Mouse (Mus musculus): ENCODE data around the gene Atf5.

The Atf5 gene

DNA sequence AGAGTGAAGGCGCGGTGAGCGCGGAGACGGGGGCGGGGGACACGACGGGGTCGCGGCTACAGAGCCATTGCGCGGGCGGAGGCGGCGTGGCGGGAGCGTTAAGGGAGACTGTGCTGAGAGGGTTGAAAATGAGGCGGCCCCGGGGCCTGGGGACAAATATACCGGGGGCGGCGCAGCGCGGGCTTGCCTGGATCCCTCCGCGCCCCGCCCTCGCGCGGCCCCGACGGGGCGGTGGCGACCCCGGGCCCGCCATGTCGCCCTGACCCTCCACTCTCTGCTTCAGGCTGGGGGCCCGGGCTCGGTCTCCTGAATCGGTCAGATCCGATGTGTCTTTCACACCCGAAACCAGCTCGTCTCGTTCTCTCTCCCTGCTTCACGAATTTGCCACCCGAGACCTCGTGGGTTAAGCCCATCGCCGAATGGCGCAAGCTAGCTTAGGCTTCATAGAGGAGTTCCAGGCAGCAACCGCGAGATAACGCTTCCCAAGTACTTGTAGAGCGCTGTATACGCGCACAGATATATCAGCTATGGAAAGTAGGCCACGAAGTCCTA is at the start of gene Atf5:
Atf5 (minus strand) TSS at position 189 of the 552 bp plus-strand sequence.
- peak; percentile 56 for DNase-seq (ENCODE audit: low spot score)

DNA sequence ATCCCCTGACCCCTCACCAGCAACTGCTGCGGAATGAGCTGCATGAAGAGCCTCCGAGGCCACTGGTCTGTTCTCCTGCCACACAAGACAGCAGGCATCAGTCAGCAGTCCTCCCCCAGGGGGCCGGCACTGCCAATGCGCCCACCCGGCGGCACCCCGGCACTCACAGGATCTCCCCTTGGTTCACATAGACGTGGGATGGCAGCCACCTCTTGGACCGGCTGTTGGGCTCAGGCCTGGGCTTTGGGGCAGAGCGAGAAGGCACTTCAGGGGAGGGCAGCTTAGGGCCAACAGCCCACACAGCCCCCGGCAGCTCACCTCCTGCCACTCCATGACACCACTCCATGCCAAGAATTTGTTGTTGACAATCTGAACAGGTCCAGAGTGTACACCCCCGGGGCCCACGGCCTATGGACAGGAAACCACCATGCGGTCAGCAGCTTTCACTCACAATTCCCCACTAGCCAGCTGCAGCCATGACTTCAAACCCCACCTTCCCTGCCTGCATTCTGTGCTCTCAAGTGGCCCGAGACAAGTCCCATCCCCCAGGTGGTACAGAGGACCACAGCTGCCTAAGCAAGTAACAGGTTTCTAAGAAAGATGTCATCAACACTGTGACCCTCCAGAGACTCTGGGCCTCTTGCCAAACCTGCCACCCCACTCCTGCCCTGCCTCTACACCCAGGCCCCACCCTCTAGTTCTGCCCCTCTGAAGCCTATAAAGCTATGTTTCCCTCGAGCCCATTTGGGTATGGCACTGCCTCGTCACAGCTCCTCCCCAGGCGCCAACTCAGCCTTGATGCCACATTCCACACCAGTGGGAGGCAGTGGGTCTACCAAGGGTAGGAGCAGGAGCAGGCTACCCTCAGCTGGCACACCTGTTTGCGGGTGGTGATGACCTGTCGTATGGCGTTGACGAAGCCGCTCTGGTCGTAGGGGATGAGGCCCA is 48.4 kb upstream of the Atf5 start:
- DNase-seq (ENCODE audit: low spot score): no peak

GRCm38 (mm10) chr7:44863982-44864494 is 47.6 kb upstream of the Atf5 start:
- DNase-seq (ENCODE audit: low spot score): no peak

GRCm38 (mm10) chr7:44863210-44863609 is 46.8 kb upstream of the Atf5 start:
- DNase-seq (ENCODE audit: low spot score): no peak

DNA sequence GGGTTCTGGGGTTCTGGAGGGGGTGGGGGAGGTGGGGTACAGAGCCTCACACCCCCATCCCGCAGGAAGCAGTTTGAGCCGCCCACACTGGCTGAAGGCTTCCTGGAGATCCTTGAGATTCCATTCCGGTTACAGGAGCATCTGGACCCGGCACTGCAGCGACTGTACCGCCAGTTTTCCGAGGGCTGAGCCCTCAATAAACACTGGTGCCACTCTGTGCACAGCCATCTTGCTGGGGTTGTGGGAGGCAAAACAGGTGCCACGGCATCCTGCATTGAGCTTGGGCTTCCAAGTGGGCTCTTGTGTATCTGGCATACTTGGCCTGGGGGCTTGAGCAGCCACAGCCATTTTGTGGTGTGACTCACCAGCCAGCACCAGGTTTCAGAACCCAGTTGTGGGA is 46.0 kb upstream of the Atf5 start:
- no peak for DNase-seq (ENCODE audit: low spot score)

DNA sequence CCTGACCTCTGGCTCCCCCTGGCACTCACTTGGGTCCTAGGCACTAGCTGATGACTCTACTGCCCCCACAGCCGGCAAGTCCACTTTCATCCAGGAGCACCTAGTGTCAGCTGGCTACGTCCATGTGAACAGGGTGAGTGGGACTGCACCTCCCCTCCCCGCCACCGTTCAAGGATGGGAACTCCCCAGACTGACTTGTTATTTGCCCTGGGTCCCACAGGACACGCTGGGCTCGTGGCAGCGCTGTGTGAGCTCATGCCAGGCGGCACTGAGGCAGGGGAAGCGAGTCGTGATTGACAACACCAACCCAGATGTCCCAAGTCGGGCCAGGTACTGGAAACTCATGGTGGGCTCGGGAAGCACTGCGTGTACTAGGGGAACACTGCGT is 45.0 kb upstream of the Atf5 start:
- no peak for DNase-seq (ENCODE audit: low spot score)

GRCm38 (mm10) chr7:44860576-44861428 is 44.3 kb upstream of the Atf5 start:
- DNase-seq (ENCODE audit: low spot score): peak; percentile 91

GRCm38 (mm10) chr7:44859896-44860295 is 43.4 kb upstream of the Atf5 start:
- DNase-seq (ENCODE audit: low spot score): no peak

GRCm38 (mm10) chr7:44857905-44858304 is 41.4 kb upstream of the Atf5 start:
- peak; percentile 68 for DNase-seq (ENCODE audit: low spot score)

- peak; percentile 91 for DNase-seq (ENCODE audit: low spot score)
Observed at GRCm38 (mm10) chr7:44857042-44857552, 40.6 kb upstream of the Atf5 start, which contains the start of gene Pnkp. Gene Pnkp, plus strand, starts transcription at chr7:44857139.

DNA sequence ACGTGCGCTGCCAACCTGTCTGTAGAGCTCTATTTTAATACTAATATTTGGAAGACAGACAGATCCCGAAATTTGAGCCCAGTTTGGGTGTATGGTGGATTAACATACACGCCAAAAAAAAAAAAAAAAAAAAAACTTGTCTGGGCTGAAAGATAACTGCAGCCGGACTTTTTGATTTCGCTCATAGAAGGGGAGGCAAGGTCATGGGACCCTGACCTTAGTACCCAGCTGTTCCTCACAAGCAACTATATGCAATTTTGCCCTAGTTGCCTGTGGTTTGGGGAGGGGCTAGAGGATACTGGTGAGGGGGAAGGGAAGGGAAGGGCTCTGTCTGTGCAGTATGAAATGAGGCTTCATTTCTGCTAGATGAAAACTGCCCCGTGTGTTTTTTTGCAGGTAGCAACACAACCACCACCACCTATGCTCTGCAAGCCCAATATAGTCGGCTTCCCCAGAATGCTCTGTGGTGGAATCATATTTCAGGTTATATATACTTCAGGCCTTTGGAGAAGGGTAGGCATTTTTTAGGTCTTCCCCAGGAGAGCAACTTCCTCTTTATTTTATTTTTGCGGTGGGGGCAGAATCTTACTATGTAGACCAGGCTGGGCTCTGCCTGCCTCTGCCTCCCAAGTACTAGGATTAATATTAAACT is 39.9 kb upstream of the Atf5 start:
- no peak for DNase-seq (ENCODE audit: low spot score)

- DNase-seq (ENCODE audit: low spot score): no peak
Observed at GRCm38 (mm10) chr7:44855036-44855435, 38.6 kb upstream of the Atf5 start.

DNA sequence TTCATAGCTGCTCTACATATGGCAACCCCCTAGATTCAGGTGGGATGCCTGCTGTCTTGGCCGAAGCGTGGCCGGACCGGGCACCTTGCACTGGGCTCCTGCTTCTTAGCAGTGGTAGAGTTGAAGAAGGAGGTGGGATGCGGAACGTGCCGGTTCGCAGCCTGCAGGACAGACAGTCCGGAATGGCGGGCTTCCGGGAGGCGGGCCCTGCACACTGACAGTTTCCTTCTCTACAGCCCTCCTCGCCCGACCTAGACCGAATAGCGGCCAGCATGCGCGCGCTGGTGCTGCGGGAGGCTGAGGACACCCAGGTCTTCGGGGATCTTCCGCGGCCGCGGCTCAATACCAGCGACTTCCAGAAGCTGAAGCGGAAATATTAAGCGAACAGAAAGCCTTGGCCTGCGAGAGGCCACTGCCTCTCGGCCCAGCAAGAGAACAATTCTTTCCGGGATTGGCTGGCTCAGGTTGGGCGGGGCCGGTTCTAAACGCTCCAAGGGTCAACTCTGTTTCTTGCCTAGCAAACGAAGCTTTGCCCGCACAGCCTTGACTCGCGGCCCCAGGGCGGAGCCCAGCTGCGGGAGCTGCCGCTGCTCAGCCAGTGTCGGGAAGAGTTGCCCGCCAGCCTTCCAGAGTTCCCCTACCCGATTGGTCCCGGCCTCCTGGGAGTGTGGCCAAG is 38.0 kb upstream of the Atf5 start:
- DNase-seq (ENCODE audit: low spot score): peak; percentile 83

DNA sequence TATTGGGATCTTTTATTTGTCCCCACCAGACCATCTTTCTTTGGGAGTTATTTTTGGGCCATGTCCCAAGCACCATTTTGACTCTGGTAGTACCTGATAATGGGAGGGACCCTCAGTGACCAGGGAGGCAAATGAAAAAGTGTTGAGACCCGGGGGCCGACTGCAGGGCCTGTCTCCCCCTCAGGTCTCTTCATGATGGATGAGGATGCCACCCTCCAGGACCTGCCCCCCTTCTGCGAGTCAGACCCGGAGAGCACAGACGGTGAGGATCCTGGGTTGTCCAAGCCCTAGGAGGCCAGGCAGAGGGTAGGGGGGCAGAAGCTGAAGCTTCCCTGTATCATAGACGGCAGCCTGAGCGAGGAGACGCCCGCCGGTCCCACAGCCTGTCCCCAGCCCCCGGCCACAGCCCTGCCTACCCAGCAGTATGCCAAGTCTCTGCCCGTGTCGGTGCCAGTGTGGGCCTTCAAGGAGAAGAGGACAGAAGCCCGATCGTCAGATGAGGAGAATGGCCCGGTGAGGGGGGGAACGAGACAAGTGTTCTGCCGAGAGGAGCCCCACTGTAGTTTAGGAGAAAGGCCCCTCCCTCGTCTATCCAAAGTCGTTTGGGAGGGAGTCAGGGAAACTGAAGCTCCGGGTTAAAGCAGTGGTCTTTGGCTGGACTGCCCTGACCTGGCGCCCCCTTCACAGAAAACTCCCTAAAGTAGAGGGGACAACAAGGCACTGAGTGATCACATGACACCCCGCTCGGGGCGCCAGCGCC is 37.3 kb upstream of the Atf5 start:
- DNase-seq (ENCODE audit: low spot score): no peak

- no peak for DNase-seq (ENCODE audit: low spot score)
Observed at GRCm38 (mm10) chr7:44853065-44853464, 36.6 kb upstream of the Atf5 start.

DNA sequence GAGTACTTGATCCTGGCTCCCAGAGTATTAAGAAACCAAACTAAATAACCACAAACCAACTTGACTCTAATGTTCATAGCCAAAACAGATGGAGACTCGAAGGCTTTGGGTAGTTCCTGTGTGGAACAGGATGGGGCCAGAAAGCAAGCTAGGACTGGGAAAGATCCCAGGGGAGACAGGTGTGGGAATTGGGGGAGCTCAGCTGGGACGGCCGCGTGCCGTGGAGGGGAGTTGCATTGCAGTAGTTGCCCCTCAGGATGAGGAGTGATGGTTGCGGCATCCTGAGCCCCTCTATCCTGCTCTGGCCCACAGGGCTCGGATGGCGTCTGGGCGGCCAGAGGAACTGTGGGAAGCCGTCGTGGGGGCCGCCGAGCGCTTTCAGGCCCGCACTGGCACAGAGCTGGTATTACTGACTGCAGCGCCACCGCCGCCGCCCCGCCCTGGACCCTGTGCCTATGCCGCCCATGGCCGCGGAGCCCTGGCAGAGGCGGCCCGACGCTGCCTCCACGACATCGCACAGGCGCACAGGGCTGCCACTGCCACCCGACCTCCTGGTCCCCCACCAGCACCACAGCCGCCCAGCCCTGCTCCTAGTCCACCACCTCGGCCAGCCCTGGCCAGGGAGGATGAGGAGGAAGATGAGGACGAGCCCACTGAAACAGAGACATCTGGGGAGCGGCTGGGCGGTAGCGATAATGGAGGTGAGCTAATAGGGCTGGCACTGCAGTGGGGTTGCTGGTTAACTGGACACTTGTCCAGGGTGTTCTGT is 36.0 kb upstream of the Atf5 start:
- DNase-seq (ENCODE audit: low spot score): no peak

DNA sequence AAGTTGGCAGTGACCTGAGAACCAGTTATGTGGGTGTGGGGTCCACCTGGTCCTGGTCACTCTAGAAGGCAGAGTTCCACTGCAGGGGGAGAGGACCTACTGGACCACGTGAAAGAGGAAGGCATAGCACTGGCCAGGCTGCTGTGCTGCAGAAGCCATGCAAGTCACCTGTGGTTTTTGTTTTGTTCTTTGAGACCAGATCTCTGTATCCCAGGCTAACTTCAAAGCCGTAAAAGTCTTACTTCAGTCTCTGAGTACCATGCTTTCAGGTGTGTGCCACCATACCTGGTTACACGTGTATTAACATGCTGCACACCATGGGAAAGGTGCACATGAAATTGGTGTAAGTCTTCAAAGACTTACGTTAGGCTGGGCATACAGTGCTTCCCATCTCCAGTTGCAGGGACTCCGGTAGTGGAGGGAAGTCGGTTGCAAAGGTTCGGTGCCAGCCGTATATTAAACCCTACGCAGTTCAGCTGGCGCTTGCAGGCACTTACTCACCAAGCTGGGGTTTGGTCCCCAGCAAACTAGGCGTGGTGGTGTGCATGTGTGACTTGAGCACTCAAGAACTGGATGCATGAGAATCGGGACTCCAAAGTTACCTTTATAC is 35.3 kb upstream of the Atf5 start:
- DNase-seq (ENCODE audit: low spot score): no peak

DNA sequence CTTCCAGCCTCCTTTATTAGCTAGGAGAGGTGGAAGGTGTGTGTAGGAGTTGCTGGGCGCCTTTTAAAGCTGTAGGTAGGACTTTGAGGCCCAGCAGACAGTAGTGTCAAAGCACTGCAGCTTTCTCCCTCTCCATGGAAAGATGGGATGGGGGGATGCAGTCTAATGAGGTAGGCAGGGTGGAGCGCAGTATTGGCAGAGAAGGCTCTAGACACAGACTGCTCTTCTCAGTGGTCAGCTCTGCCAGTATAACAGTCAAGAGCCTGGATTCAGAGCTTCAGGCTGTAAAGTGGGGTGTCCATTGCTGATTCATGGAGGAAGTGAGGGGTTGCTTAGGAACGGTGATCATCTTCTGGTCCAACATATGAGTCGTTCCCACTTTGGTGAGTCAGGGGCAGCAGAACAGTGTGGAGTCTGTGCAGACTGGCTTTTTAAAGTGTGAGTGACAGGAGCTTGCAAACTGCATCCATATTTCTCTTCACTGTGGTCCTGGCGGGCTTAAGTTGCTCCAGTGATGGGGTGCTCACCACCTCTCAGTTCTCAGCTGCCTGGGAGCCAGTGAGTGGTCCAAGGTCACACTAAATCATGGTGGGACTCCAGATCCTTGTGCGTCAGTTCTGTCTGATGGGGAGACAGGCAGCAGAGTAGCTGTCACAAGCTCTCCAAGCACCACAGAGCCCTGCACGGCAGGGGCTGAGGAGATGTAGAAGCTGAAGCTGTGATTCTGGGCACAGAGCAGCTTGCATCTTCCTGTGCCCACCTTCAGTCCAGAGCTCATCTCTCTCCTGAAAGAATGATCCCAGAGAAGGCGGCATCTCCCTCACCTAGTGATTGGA is 34.5 kb upstream of the Atf5 start:
- no peak for DNase-seq (ENCODE audit: low spot score)
